Mouse (Mus musculus) testis, postnatal 14 days (tissue): ENCODE measurements around the gene Pofut2.
"Not testable (repeated sequence)": the region's sequence is repeated elsewhere in the genome, so short reads cannot be mapped to it uniquely, and the experiment has no call there.

Experiments
- DNase-seq: peaks from one replicate; pipeline ENCODE4 v3.0.0; 2021; ENCODE audit warnings: low spot score

Pofut2 gene

GRCm38 (mm10) chr10:77266281-77266680 lies 7.3 kb downstream of the Pofut2 start:
- DNase-seq = no peak

GRCm38 (mm10) chr10:77267027-77267426 lies 8.0 kb downstream of the Pofut2 start:
- DNase-seq = no peak

- DNase-seq = no peak
These were observed 10.1 kb downstream of the Pofut2 start for GRCm38 (mm10) chr10:77269129-77269528.

GRCm38 (mm10) chr10:77272980-77273730 lies 14.1 kb downstream of the Pofut2 start:
- no peak for DNase-seq

- DNase-seq = no peak
These were observed 14.8 kb downstream of the Pofut2 start for GRCm38 (mm10) chr10:77273798-77274197.

- DNase-seq = not testable (repeated sequence)
These were observed 23.1 kb downstream of the Pofut2 start for GRCm38 (mm10) chr10:77282085-77282484.

GRCm38 (mm10) chr10:77282822-77283221 lies 23.8 kb downstream of the Pofut2 start:
- peak; percentile 69 for DNase-seq

- DNase-seq = no peak
These were observed 25.8 kb downstream of the Pofut2 start for GRCm38 (mm10) chr10:77284832-77285231.

- DNase-seq = no peak
These were observed 28.6 kb downstream of the Pofut2 start for GRCm38 (mm10) chr10:77287626-77288025.

GRCm38 (mm10) chr10:77288639-77289195 lies 29.7 kb downstream of the Pofut2 start:
- no peak for DNase-seq

- DNase-seq = no peak
These were observed 30.5 kb downstream of the Pofut2 start for GRCm38 (mm10) chr10:77289559-77289958.

GRCm38 (mm10) chr10:77290624-77291366 lies 31.8 kb downstream of the Pofut2 start:
- no peak for DNase-seq

GRCm38 (mm10) chr10:77294691-77295090 lies 35.7 kb downstream of the Pofut2 start:
- DNase-seq = no peak

- DNase-seq = no peak
These were observed 39.6 kb downstream of the Pofut2 start for GRCm38 (mm10) chr10:77298621-77299020.

- DNase-seq = no peak
These were observed 40.2 kb downstream of the Pofut2 start for GRCm38 (mm10) chr10:77299194-77299593.

- no peak for DNase-seq
These were observed 41.4 kb downstream of the Pofut2 start for GRCm38 (mm10) chr10:77300237-77300933.

- no peak for DNase-seq
These were observed 41.9 kb downstream of the Pofut2 start for GRCm38 (mm10) chr10:77300934-77301297.

GRCm38 (mm10) chr10:77304362-77304761 lies 45.3 kb downstream of the Pofut2 start:
- DNase-seq = no peak

GRCm38 (mm10) chr10:77304840-77305533 lies 46.0 kb downstream of the Pofut2 start:
- no peak for DNase-seq

- DNase-seq = no peak
These were observed 46.7 kb downstream of the Pofut2 start for GRCm38 (mm10) chr10:77305766-77306165.

GRCm38 (mm10) chr10:77308978-77309377 lies 50.0 kb downstream of the Pofut2 start:
- no peak for DNase-seq

GRCm38 (mm10) chr10:77314711-77315266 lies 55.8 kb downstream of the Pofut2 start:
- no peak for DNase-seq
